Mouse (Mus musculus) forebrain, embryonic 12.5 days (tissue): ENCODE measurements around the gene Cep83. TPM values are rescaled to one million over a fixed set of nuclear protein-coding genes. Genes with fewer than 3 reads are reported as not detected.
A peak's percentile ranks its signal among the peaks of the same experiment; 100 is the strongest.

Experiments
- ATAC-seq: fragments of 200-750 bp; cut with Nextera tagmentation; 2 replicates; pipeline ENCODE4 v1.8.0; 2017; ENCODE audit warnings: moderate TSS enrichment; ENCODE audit not compliant: low FRiP score
- H3K27ac ChIP-seq: fragments of 300-500 bp; sonication (generic); 2 replicates; pipeline ENCODE4 v1.5.1; 2016; ENCODE audit warnings: mild to moderate bottlenecking
- H3K27me3 ChIP-seq: fragments of 300-500 bp; sonication (generic); 2 replicates; pipeline ENCODE4 v1.6.1; 2016; ENCODE audit warnings: mild to moderate bottlenecking
- H3K36me3 ChIP-seq: fragments of 300-500 bp; sonication (generic); replicated peaks from 2 replicates; pipeline ENCODE4 v1.6.1; 2016; ENCODE audit warnings: mild to moderate bottlenecking
- H3K4me1 ChIP-seq: fragments of 300-500 bp; sonication (generic); 2 replicates; pipeline ENCODE4 v1.6.1; 2016
- H3K4me2 ChIP-seq: fragments of 300-500 bp; sonication (generic); 2 replicates; pipeline ENCODE4 v1.6.1; 2016; ENCODE audit warnings: mild to moderate bottlenecking, moderate library complexity
- H3K4me3 ChIP-seq: fragments of 300-500 bp; sonication (generic); replicated peaks from 2 replicates; pipeline ENCODE4 v1.5.1; 2016; ENCODE audit warnings: mild to moderate bottlenecking
- H3K9ac ChIP-seq: fragments of 300-500 bp; sonication (generic); 2 replicates; pipeline ENCODE4 v1.6.1; 2016; ENCODE audit warnings: mild to moderate bottlenecking
- H3K9me3 ChIP-seq: fragments of 300-500 bp; sonication (generic); 2 replicates; pipeline ENCODE4 v1.6.1; 2016
- WGBS: fragments of 180-500 bp; shearing (Covaris S2); methylation state at CpG from one replicate; pipeline ENCODE4 v1.1.7; 2016; 5-methylcytosine and 5-hydroxymethylcytosine counted together
- polyA plus RNA-seq: library from polyadenylated mRNA; unstranded; fragments of >200 nt; fragmentation: Nextera tagmentation; extraction: Ambion mirVana; gene quantifications from 2 replicates; pipeline ENCODE4 v1.2.1, GENCODE M21; 2016

Gene Cep83
- polyA plus RNA-seq, 1 experiment from 2014 or later: 27.9 TPM

GRCm38 (mm10) chr10:94789205-94789604 is 100.8 kb downstream of the Cep83 start:
- Histone ChIP-seq H3K4me1 (no peaks in the 10 kb centered on the region; the same call in 1 of the 2 replicates), H3K4me3 (no peak overlapping the region), H3K27me3 (no peaks in the 10 kb centered on the region), H3K9ac (no peak overlapping the region), H3K4me2 (no peak overlapping the region), H3K36me3 (peaks cover 24% of the 10 kb centered on the region), H3K27ac (no peak overlapping the region), H3K9me3 (no peaks in the 10 kb centered on the region)
- WGBS: 81% methylated on average over 3 of the region's 3 CpGs
- ATAC-seq: no peak

DNA sequence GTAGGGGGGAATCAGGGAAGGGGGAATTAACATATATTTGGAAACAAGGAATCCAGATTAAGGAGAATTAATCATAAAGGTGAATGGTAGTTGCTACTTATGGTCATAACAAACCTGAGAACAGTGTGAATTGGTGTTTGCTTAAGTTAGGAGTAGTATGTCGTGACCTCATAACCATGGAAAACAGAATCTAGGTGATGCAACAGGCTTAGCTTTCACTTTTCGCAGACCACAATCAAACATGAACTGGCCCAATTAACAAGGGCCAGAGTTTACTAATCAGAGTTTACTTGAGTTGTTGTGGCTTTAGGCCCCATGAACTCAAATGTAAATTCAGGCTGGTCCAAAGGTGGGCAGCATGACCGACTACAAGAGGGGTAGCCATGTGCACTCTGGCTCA is 105.5 kb downstream of the Cep83 start:
- no peaks in the 10 kb centered on the region for H3K9me3 ChIP-seq
- H3K9ac ChIP-seq: no peak overlapping the region
- peaks cover 38% of the 10 kb centered on the region for H3K36me3 ChIP-seq
- H3K4me1 ChIP-seq: no peaks in the 10 kb centered on the region; the same call in 1 of the 2 replicates
- H3K4me2 ChIP-seq: no peak overlapping the region
- 92% methylated on average over 3 of the region's 3 CpGs for WGBS
- ATAC-seq: no peak
- no peak overlapping the region for H3K4me3 ChIP-seq
- H3K27ac ChIP-seq: no peak overlapping the region
- H3K27me3 ChIP-seq: no peaks in the 10 kb centered on the region

DNA sequence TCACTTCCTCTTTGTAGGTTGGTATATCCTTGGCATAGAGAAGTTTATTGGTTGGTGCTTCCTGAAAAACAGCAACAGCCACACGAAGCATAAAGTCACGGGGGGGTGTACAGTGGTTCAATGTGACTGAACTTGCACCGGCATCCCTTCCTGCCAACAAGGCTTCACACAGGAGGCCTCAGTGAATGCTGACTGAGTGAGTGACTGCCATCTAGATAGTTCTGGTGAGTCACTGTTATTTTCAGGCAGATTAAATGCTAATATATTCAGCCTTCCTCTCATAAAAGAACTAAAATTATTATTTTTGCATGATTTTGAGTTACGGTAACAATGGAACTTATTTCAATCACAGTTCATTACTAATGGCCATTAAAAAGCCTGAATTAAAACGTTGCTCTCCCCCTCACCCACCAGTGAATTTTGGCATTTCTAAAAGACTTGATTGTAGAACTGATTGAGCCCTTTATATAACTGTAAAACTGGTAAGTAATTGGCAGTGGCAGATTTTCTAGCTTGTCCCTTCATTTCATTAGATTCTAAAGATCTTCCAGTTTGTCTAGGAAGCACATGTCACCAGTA is 106.3 kb downstream of the Cep83 start:
- ATAC-seq: no peak
- H3K36me3 ChIP-seq: peaks cover 36% of the 10 kb centered on the region

GRCm38 (mm10) chr10:94798128-94798527 is 109.7 kb downstream of the Cep83 start:
- 89% methylated on average over 5 of the region's 5 CpGs for WGBS
- H3K9me3 ChIP-seq: no peaks in the 10 kb centered on the region
- no peak for ATAC-seq
- no peak overlapping the region for H3K9ac ChIP-seq
- no peak overlapping the region for H3K27ac ChIP-seq
- H3K4me2 ChIP-seq: no peak overlapping the region
- no peaks in the 10 kb centered on the region for H3K27me3 ChIP-seq
- peaks cover 34% of the 10 kb centered on the region for H3K36me3 ChIP-seq
- H3K4me3 ChIP-seq: no peak overlapping the region
- peaks cover 6% of the 10 kb centered on the region for H3K4me1 ChIP-seq

More for the DNA sequence above, 106.3 kb downstream of the Cep83 start:
- Histone ChIP-seq H3K4me3 (no peak overlapping the region), H3K4me2 (no peak overlapping the region), H3K27me3 (no peaks in the 10 kb centered on the region), H3K9me3 (no peaks in the 10 kb centered on the region), H3K9ac (no peak overlapping the region), H3K27ac (no peak overlapping the region), H3K4me1 (peaks cover 6% of the 10 kb centered on the region)
- WGBS: 88% methylated on average over 5 of the region's 5 CpGs

DNA sequence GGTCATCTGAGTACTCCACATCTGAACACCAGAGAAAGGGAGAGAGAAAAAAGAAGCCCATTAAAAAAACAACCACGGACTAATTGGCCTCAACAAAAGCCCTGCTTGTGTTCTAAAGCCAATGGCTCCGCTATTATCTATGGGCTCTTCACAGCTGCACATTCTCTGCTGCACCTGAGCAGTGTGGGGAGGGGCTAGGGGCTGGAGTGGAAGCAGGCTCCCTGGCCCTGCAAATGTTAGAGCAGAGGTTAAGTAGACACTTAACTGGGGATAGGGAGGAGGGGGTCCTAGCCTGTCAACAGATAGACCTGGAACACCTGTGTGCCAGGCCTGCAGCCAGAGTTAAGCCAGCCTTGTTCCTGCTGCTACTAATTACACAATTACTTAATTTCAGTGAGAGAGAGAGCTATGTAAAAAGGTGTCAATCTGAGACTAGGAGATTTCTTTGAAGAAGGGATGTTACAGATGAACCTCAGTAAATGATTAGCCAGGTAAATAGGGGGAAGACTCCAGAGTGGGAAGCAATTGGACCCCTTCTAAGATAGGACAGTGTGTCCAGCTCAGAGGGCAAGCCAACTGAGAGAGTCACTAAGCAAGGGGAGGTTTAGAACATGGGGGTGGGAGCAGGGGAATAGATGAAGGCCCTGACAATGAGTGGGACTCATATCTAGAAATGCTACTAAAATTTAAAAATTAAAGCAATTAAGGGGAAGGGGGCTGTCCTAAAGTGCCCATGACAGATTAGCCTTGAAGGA is 111.2 kb downstream of the Cep83 start:
- no peak overlapping the region for H3K27ac ChIP-seq
- WGBS: 12% methylated on average over 2 of the region's 2 CpGs
- peak; percentile 61; the same call in 1 of the 2 replicates for ATAC-seq
- no peaks in the 10 kb centered on the region for H3K27me3 ChIP-seq
- peaks cover 30% of the 10 kb centered on the region for H3K36me3 ChIP-seq
- no peaks in the 10 kb centered on the region for H3K9me3 ChIP-seq
- no peak overlapping the region for H3K4me2 ChIP-seq
- H3K4me1 ChIP-seq: peaks cover 6% of the 10 kb centered on the region
- no peak overlapping the region for H3K9ac ChIP-seq
- no peak overlapping the region for H3K4me3 ChIP-seq

DNA sequence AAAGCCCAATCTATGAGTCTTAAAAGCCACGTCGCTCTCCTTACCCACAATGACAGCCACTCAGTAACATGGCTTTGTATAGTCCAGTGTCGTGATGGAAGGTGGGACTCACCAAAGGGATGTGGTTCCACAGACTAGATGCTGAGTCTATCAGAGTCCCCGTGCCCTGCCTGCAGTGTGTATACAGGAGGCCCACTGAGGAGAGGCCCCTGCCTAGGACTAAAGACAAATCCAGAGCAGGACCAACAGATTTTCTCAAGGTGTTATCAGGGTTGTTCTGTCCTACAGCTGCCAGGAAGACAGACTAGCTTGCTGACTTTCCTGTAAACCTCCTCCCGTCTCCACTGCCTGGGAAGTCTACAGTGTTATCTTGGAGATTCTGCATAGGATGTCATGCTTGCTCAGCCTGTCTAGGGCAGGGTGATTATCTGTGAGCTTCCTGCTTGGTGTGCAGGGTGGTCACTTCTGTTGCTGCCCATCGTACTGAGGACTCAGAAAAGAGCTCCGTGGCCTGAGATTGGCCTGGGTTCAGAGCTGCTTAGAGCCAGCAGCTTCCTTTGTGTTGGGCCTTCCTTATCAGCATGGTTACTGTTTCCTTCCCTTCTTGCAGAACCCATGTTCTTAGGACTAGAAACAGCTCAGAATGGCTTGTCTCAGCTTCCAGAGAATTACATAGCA is 112.4 kb downstream of the Cep83 start:
- H3K4me3 ChIP-seq: no peak overlapping the region
- H3K27ac ChIP-seq: no peak overlapping the region
- no peaks in the 10 kb centered on the region for H3K9me3 ChIP-seq
- WGBS: 89% methylated on average over 7 of the region's 7 CpGs
- H3K27me3 ChIP-seq: no peaks in the 10 kb centered on the region
- no peak overlapping the region for H3K9ac ChIP-seq
- no peak overlapping the region for H3K4me2 ChIP-seq
- peaks cover 6% of the 10 kb centered on the region for H3K4me1 ChIP-seq
- ATAC-seq: no peak
- H3K36me3 ChIP-seq: peaks cover 24% of the 10 kb centered on the region

DNA sequence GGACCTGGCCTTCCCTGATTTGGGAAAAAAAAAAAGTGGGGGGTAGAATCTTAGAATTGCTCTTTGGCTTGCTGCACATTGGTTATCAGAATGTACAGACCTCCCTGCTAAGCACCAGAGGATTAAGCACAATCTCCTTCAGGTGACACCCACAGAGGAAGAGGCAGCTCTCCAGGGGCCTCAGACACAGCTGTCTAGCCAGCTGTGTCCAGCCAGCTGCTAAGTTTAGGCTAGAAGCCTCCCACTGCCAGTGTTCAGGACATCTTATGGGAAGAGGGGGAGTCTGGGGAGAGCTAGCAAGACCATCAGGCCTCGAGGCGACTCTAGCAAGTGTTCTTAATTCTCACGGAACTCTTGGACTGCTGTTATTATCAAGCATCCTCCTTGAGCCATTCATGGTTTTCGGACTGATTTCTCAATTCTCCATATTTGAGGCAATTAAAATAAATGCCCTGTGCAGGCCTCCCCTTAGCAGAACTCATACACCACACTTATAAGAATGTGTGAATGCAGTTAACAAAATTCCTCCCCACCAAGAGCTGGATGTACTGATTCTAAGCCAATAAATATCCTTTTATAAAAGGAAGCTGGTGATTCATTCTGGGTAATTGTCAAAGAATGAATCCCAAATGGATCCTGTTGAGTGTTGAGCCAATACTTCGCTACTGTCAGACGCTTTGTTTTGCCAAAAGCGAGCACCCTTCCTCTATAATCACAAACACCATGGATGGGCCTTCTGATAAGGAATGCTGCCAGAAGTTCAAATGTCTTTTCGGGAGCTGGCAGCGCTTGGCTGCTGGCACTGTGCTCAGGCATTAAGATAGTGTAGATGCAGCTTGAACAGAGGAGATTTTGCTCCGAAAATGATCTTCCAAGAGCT is 115.8 kb downstream of the Cep83 start:
- Histone ChIP-seq H3K27me3 (no peaks in the 10 kb centered on the region), H3K9me3 (no peaks in the 10 kb centered on the region), H3K4me2 (no peak overlapping the region), H3K27ac (no peak overlapping the region), H3K36me3 (peaks cover 7% of the 10 kb centered on the region), H3K9ac (no peak overlapping the region), H3K4me1 (peaks cover 4% of the 10 kb centered on the region), H3K4me3 (no peak overlapping the region)
- WGBS: 86% methylated on average over 10 of the region's 10 CpGs
- ATAC-seq: no peak

DNA sequence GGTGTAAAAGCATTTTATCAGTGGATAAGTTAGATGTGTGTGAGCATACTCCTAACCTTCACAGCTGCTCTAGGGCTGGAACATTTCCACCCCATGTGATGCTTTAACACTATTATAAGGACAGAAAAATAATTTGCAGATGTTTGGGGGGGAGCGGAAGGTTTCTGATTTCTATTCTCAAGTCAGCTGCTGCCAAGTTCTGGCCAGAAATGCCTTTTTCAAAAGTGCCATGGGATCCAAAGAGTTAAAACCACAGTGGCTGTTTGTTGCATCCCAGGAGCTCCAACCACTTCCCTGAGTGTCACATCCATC is 116.4 kb downstream of the Cep83 start:
- no peaks in the 10 kb centered on the region for H3K4me1 ChIP-seq
- H3K27me3 ChIP-seq: no peaks in the 10 kb centered on the region
- no peaks in the 10 kb centered on the region for H3K9me3 ChIP-seq
- ATAC-seq: no peak
- no peak overlapping the region for H3K9ac ChIP-seq
- 88% methylated on average over 1 of the region's 1 CpGs for WGBS
- no peak overlapping the region for H3K4me3 ChIP-seq
- H3K4me2 ChIP-seq: no peak overlapping the region
- H3K27ac ChIP-seq: no peak overlapping the region
- H3K36me3 ChIP-seq: peaks cover 4% of the 10 kb centered on the region

GRCm38 (mm10) chr10:94807323-94807722 is 118.9 kb downstream of the Cep83 start:
- no peak overlapping the region for H3K4me2 ChIP-seq
- no peak overlapping the region for H3K4me3 ChIP-seq
- no peak overlapping the region for H3K9ac ChIP-seq
- peaks cover 5% of the 10 kb centered on the region for H3K4me1 ChIP-seq
- H3K36me3 ChIP-seq: peaks cover 7% of the 10 kb centered on the region; the same call in 1 of the 2 replicates
- H3K27ac ChIP-seq: no peak overlapping the region
- no peak for ATAC-seq
- WGBS: 77% methylated on average over 7 of the region's 7 CpGs
- H3K9me3 ChIP-seq: no peaks in the 10 kb centered on the region
- H3K27me3 ChIP-seq: no peaks in the 10 kb centered on the region

DNA sequence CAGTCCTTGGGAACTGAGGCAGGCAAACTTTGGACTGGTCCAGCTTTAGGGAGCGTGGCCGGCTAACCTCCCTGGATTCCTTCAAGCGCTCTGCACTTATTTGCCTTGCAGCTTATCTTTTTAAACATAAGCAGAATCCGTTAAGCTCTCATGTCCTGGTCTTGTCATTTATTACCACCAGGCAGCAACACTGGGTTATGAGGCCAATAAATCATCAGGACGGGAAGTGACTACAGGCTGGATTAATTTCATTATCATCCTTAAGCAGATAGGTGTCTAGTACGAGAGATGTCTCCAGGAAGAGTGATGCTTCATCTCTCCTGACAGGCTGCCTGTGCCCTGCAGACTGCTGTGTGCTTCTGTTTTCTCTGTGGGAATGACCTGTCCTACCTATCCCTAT is 119.8 kb downstream of the Cep83 start:
- WGBS: 91% methylated on average over 6 of the region's 6 CpGs
- Histone ChIP-seq H3K9me3 (no peaks in the 10 kb centered on the region), H3K4me1 (peaks cover 14% of the 10 kb centered on the region), H3K4me2 (no peak overlapping the region), H3K9ac (no peak overlapping the region), H3K4me3 (no peak overlapping the region), H3K27ac (no peak overlapping the region), H3K36me3 (peaks cover 7% of the 10 kb centered on the region; the same call in 1 of the 2 replicates), H3K27me3 (no peaks in the 10 kb centered on the region)
- no peak for ATAC-seq

- H3K4me3 ChIP-seq: no peak overlapping the region
- no peak overlapping the region for H3K9ac ChIP-seq
- peaks cover 7% of the 10 kb centered on the region; the same call in 1 of the 2 replicates for H3K36me3 ChIP-seq
- no peaks in the 10 kb centered on the region for H3K9me3 ChIP-seq
- no peak for ATAC-seq
- H3K27me3 ChIP-seq: no peaks in the 10 kb centered on the region
- no peak overlapping the region for H3K4me2 ChIP-seq
- H3K4me1 ChIP-seq: peaks cover 30% of the 10 kb centered on the region
- H3K27ac ChIP-seq: no peak overlapping the region
- 83% methylated on average over 7 of the region's 7 CpGs for WGBS
These were observed 121.6 kb downstream of the Cep83 start for GRCm38 (mm10) chr10:94809946-94810472.
